ENCODE assay signal across 9 mouse cellular contexts in the genomic region with DNA sequence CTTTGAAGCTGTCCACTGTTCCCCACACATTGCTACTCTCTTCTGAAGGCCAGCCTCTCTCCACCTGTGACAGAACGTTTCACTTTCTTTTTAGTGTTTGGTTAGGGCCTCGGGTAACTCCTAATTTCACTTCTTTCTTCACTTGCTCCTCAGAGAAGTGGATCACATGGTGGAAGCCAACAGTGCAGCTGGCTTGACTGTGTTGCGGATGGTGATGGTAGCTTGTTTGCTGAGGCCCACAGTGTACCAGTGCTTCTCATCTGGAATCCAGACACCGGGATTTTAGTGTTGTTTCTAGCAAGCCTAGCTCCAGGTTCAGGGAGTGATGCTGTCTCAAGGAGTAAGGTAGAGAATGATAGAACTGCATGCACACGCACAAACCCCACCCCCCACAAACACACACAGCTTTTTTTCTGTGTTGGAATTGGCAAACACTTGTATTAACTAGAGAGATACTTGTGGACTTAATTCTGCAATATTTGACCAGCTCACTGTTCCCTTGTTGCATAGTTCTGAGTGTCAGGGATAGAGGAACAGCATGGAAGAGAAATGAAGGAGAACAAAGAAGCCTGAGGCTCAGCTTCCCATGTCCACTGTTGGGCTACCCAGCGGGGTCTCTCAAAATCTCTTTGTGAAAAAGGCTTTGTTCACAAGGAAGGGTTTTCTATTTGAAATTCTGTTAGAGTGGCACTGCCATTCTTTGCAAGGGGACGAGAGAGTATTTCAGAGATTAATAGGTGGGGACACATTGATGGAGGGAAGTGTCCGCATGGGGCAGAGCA.
DNase-seq lines count a peak whose midpoint lies in the region; ATAC-seq and TF ChIP-seq lines count a peak whose summit lies in the region.
"Had no signal": no experiment of that assay in that cellular context is flagged by ENCODE, and none has a peak within 500 bp of the region (broad histone marks: within the 10 kb centered on the region; RNA-seq: fewer than 3 reads in every experiment).

No protein-coding gene starts in this region.

- H3K27me3 ChIP-seq in lung, postnatal 0 days (replicated peaks; ENCODE audit: insufficient read depth, low read length) = no peaks in the 10 kb centered on the region
- no peaks in the 10 kb centered on the region for H3K27me3 ChIP-seq in forebrain, embryonic 12.5 days
- no peaks in the 10 kb centered on the region for H3K27me3 ChIP-seq in hindbrain, embryonic 16.5 days (replicated peaks; ENCODE audit: control insufficient read depth, insufficient read depth, low read length)
- no peaks in the 10 kb centered on the region for H3K27me3 ChIP-seq in neural tube, embryonic 13.5 days

- ATAC-seq in lung, postnatal 0 days = peak; percentile 74
- peak; percentile 42 for ATAC-seq in forebrain, embryonic 12.5 days (ENCODE audit: low FRiP score)
- ATAC-seq in hindbrain, embryonic 16.5 days = no peak
- no peak for ATAC-seq in neural tube, embryonic 13.5 days (ENCODE audit: low read depth)

- no peaks in the 10 kb centered on the region for H3K4me1 ChIP-seq in lung, postnatal 0 days (ENCODE audit: insufficient read depth, low read depth, low read length)
- peaks cover 42% of the 10 kb centered on the region for H3K4me1 ChIP-seq in forebrain, embryonic 12.5 days
- peaks cover 20% of the 10 kb centered on the region for H3K4me1 ChIP-seq in hindbrain, embryonic 16.5 days (ENCODE audit: control insufficient read depth, insufficient read depth, low read depth, low read length)
- H3K4me1 ChIP-seq in neural tube, embryonic 13.5 days (replicated peaks) = peaks cover 71% of the 10 kb centered on the region

- H3K9me3 ChIP-seq in lung, postnatal 0 days (ENCODE audit: low read length) = no peaks in the 10 kb centered on the region
- H3K9me3 ChIP-seq in forebrain, embryonic 12.5 days = no peaks in the 10 kb centered on the region
- H3K9me3 ChIP-seq in hindbrain, embryonic 16.5 days (ENCODE audit: control insufficient read depth, low read length) = no peaks in the 10 kb centered on the region
- H3K9me3 ChIP-seq in neural tube, embryonic 13.5 days = no peaks in the 10 kb centered on the region

- no peak for TF ChIP-seq EP300 in lung, postnatal 0 days (IDR thresholded peaks at IDR 0.05)

- 47% methylated on average over 8 of the region's 8 CpGs for WGBS in lung, postnatal 0 days
- WGBS in forebrain, embryonic 12.5 days = 26% methylated on average over 8 of the region's 8 CpGs
- 27% methylated on average over 8 of the region's 8 CpGs for WGBS in hindbrain, embryonic 16.5 days
- 40% methylated on average over 8 of the region's 8 CpGs for WGBS in neural tube, embryonic 13.5 days

- H3K27ac ChIP-seq in lung, postnatal 0 days (ENCODE audit: low read length) = no peak overlapping the region
- H3K27ac ChIP-seq in forebrain, embryonic 12.5 days = peak overlapping the region; percentile 88
- peak overlapping the region; percentile 78 for H3K27ac ChIP-seq in hindbrain, embryonic 16.5 days (ENCODE audit: low read depth, low read length)
- H3K27ac ChIP-seq in neural tube, embryonic 13.5 days (replicated peaks) = peak overlapping the region; percentile 86

- H3K9ac ChIP-seq in lung, postnatal 0 days (replicated peaks; ENCODE audit: low read depth) = no peak overlapping the region
- H3K9ac ChIP-seq in forebrain, embryonic 12.5 days = peak overlapping the region; percentile 12; the same call in 1 of the 2 replicates
- peak overlapping the region; percentile 39; the same call in 1 of the 2 replicates for H3K9ac ChIP-seq in hindbrain, embryonic 16.5 days (ENCODE audit: low read depth, low read length)
- H3K9ac ChIP-seq in neural tube, embryonic 13.5 days = peak overlapping the region; percentile 48

- H3K4me2 ChIP-seq in lung, postnatal 0 days (replicated peaks; ENCODE audit: low read depth, low read length) = 0 out of 2 replicates have a peak overlapping the region, but pooled peaks have one; percentile 3
- peak overlapping the region; percentile 31; the same call in 1 of the 2 replicates for H3K4me2 ChIP-seq in forebrain, embryonic 12.5 days
- H3K4me2 ChIP-seq in hindbrain, embryonic 16.5 days (ENCODE audit: low read length) = peak overlapping the region; percentile 13
- peak overlapping the region; percentile 2 for H3K4me2 ChIP-seq in neural tube, embryonic 13.5 days

- TF ChIP-seq CTCF in lung, postnatal 0 days (IDR thresholded peaks at IDR 0.05) = no peak

- H3K36me3 ChIP-seq in lung, postnatal 0 days (ENCODE audit: insufficient read depth, low read length) = no peaks in the 10 kb centered on the region
- peaks cover 10% of the 10 kb centered on the region; the same call in 1 of the 2 replicates for H3K36me3 ChIP-seq in forebrain, embryonic 12.5 days (replicated peaks)
- no peaks in the 10 kb centered on the region for H3K36me3 ChIP-seq in hindbrain, embryonic 16.5 days (ENCODE audit: control insufficient read depth, insufficient read depth, low read length)
- no peaks in the 10 kb centered on the region for H3K36me3 ChIP-seq in neural tube, embryonic 13.5 days

- DNase-seq in lung, postnatal 0 days (ENCODE audit: low spot score) = peak; percentile 55
- DNase-seq in lung, adult 18-20 months = no peak
- no peak for DNase-seq in adrenal gland, postnatal 4 days (ENCODE audit: low spot score in 2 of 2)
- no peak for DNase-seq in spleen, postnatal 4 days (ENCODE audit: low spot score in 2 of 2)
- DNase-seq: heart, adult 18-20 months; right cerebral cortex, postnatal 25 days had no signal

- H3K4me3 ChIP-seq in lung, postnatal 0 days (ENCODE audit: low read depth, low read length) = no peak overlapping the region
- H3K4me3 ChIP-seq in forebrain, embryonic 12.5 days (replicated peaks) = no peak overlapping the region
- no peak overlapping the region for H3K4me3 ChIP-seq in hindbrain, embryonic 16.5 days (ENCODE audit: low read length)
- H3K4me3 ChIP-seq in neural tube, embryonic 13.5 days = no peak overlapping the region

Comparison
In these comparisons a context has a peak if more than half of its experiments do, and no peak if none do; other contexts are left out.
1. ATAC-seq: peak in lung, postnatal 0 days (single experiment) and forebrain, embryonic 12.5 days (single experiment); none in hindbrain, embryonic 16.5 days (single experiment) and neural tube, embryonic 13.5 days (single experiment).
2. Peak in every context shown above with its lines, with median percentiles within 50 percentile points of each other: H3K4me2 ChIP-seq.